Mouse (Mus musculus) brain, adult 2 months (tissue): ENCODE data around the gene Bscl2.
A peak's percentile ranks its signal among the peaks of the same experiment; 100 is the strongest.
"Not testable (repeated sequence)": the region's sequence is repeated elsewhere in the genome, so short reads cannot be mapped to it uniquely, and the experiment has no call there.

Source experiments
- DNase-seq: peaks from one replicate; pipeline ENCODE4 v3.0.0; 2011; ENCODE audit warnings: low read depth, low spot score

The Bscl2 gene

GRCm38 (mm10) chr19:8871267-8872186, 34.3 kb downstream of the Bscl2 start, which contains the start of gene Ubxn1:
Gene Ubxn1 (plus strand): TSS chr19:8871496.
- DNase-seq, result peak; percentile 99

GRCm38 (mm10) chr19:8872266-8872840, 35.1 kb downstream of the Bscl2 start:
- no peak for DNase-seq

DNA sequence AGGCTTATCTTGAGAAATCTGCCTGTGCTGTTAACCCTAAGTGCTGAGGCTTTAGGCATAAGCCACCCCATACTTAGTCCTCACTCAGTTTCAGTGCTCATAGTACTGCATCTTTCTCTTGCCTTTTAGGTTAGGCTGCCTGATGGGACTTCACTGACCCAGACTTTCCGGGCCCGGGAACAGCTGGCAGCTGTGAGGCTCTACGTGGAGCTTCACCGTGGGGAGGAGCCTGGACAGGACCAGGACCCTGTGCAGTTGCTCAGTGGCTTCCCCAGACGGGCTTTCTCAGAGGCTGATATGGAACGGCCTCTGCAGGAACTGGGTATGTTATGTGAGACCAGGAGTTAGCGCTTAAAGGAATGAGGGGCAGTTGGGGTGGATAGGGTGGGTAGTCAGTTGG, 37.8 kb downstream of the Bscl2 start:
- no peak for DNase-seq

DNA sequence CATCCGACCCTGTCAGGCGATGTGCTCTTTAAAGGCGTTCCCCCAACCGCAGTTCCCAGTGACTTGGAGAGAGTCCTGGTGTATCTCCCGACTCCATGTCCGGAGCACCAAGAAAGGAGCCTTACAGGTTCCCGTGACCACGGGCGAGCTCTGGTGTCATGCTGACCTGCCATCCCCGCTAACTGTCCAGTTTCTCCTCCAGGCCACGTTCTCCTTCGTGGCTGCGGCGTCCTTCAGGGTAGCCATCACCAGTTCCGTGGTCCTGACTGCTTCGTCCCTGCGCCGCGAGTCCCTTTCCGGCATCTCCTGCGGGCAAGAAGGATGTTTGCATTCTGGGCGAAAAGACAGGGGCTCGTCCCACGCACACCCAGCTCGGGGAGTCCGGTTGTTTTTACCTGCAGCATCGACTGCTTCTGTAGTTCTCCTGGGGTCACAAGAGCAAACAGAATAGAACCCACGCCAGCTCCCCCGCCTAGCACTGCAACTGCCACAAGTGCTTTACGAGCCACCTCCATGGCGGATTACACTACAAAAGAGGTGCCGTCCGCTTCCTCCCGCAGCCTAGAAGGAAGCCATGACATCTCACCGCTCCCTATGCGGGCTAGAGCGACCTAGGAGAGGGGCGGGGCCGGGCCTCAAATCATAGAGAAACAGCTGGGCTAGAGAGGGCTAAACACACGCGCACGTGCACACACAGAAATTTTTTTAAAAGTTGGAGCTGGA, 43.2 kb downstream of the Bscl2 start, which contains the start of gene Uqcc3:
TSS of gene Uqcc3 (minus strand) at position 613 of the 723 bp plus-strand sequence.
- DNase-seq, result peak; percentile 94

GRCm38 (mm10) chr19:8881034-8881392, 43.7 kb downstream of the Bscl2 start:
- no peak for DNase-seq

- no peak for DNase-seq
Observed at GRCm38 (mm10) chr19:8883616-8884015, 46.3 kb downstream of the Bscl2 start, which contains the start of the genes Lbhd1 and Gm49403. Gene Lbhd1 (plus strand): TSS chr19:8883732. Gene Gm49403 (plus strand): TSS chr19:8883930.

DNA sequence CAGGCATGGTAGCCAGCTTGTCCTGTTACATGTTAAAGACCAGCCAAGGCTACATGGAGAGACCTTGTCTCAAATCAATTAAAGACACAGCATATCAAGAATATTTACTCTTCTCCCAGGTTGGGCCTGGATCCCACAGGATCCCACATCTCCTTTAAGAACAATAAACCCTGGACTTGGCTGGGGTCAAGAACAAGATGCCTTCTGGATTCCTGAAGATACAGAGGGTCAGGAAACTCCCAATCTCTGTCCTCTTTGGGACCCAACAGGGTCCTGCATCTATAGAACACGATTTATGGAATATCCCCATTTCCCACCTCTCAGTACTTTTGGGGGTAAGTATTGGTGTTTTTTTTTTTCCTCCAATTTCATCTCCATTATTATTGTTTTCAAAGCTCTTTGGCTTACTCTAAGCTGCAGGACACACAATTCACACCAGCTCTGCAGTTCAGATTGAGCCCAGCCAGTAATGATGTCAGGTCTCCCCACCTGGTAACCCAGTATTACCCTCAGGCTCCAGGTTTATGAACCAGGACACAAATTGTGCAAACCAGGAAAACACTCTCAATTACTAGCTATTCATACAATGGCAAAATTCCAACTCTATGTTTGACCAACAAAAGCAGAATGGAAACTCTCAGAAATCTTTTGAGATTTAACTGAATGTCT, 49.8 kb downstream of the Bscl2 start:
- DNase-seq, result no peak

GRCm38 (mm10) chr19:8887585-8888463, 50.6 kb downstream of the Bscl2 start:
- DNase-seq, result no peak

- DNase-seq, result peak; percentile 99
Observed at GRCm38 (mm10) chr19:8888511-8889385, 51.5 kb downstream of the Bscl2 start, which contains the start of the genes 1810009A15Rik and Gm49416. Gene 1810009A15Rik (plus strand): TSS chr19:8888853. Gene Gm49416 (plus strand): TSS chr19:8888926.

DNA sequence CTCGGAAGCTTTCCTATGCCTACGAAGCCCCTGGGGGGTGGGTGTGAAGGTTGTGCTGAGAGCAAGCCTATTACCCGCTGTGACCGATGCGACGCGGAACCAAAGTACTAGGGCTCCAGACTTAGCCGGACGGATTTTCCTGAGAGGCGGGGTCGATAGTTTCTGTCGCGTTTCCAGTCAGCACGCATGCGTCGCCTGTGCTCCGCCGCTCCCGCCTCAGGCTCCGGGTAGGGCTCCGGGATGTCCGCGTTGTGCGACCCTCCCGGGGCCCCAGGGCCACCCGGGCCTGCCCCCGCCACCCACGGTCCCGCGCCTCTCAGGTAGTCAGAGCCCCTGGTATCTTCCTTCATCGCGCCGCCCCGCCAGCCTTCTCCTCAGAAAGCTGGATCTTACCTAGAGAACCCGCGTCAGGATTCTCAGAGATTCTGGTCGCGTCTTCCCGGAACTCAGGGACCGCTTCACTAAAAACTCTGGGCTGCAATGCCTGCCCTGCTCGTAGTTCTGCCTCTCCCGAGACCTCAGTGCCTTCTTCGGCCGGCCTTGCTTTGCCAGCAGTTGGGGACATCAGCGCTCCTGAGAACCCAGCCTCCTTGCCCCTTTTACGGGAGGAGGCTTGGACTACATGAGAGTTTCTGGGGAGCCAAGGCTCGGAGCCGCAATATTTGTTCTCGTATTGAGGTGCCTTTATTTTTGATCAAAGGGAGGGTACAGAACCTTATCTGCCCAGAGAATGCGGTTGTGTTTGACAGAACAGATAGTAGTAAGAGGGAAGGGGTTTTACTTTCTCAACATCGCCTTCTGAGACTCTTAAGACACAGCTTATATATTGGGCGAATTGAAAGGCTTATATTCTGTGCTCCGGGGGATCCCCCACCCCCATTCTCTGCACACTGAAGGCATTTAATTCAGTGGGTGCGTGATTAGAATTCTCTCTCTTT, 55.8 kb downstream of the Bscl2 start, which contains the start of gene Ints5:
TSS of gene Ints5 (plus strand) at position 177 of the 938 bp plus-strand sequence.
- DNase-seq, result peak; percentile 96

DNA sequence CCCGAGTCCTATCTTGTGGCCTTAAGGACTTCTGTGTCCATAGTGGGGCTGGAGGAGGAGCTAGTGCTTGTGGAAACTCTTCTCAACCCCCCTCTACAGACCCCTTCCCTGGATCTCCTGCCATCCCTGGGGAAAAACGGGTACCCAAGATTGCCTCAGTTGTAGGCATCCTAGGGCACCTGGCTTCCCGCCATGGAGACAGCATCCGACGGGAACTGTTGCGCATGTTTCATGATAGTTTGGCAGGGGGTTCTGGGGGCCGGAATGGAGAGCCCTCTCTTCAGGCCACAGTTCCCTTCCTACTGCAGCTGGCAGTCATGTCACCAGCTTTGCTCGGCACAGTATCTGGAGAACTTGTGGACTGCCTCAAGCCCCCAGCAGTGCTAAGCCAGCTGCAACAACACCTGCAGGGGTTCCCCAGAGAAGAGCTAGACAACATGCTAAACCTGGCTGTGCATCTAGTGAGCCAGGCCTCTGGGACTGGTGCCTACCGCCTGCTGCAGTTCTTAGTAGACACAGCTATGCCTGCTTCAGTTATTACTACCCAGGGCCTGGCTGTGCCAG, 58.2 kb downstream of the Bscl2 start:
- DNase-seq, result no peak

DNA sequence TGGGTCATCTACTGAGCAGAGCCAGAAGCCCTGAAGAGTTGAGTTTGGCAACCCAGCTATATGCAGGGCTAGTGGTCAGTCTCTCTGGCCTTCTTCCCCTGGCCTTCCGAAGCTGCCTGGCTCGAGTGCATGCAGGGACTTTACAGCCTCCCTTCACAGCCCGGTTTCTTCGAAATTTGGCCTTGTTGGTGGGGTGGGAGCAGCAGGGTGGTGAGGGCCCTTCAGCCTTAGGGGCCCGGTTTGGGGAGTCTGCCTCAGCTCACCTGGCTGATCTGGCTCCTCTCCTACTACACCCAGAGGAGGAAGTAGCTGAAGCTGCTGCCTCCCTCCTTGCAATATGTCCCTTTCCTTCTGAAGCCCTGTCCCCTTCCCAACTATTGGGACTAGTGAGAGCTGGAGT, 59.0 kb downstream of the Bscl2 start:
- not testable (repeated sequence) for DNase-seq

DNA sequence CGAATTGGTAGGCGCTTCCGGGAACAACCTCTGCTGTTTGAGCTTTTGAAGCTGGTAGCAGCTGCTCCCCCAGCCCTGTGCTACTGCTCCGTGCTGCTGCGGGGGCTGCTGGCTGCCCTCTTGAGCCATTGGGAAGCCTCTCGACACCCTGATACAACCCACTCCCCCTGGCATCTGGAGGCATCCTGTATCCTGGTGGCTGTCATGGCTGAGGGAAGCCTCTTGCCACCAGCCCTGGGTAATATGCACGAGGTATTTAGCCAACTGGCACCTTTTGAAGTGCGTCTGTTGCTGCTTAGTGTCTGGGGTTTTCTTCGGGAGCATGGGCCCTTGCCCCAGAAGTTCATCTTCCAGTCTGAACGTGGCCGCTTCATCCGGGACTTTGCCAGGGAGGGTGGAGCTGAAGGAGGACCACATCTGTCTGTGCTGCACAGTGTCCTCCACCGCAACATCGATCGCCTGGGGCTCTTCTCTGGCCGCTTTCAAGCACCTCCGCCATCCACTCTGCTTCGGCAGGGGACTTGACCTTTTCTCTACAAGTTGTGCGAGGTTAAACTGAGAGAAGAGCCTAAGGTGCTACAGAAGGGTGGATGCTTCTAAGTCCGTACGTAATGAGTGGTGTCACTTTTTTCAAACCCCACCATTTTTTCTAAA, 60.1 kb downstream of the Bscl2 start:
- peak; percentile 58 for DNase-seq

DNA sequence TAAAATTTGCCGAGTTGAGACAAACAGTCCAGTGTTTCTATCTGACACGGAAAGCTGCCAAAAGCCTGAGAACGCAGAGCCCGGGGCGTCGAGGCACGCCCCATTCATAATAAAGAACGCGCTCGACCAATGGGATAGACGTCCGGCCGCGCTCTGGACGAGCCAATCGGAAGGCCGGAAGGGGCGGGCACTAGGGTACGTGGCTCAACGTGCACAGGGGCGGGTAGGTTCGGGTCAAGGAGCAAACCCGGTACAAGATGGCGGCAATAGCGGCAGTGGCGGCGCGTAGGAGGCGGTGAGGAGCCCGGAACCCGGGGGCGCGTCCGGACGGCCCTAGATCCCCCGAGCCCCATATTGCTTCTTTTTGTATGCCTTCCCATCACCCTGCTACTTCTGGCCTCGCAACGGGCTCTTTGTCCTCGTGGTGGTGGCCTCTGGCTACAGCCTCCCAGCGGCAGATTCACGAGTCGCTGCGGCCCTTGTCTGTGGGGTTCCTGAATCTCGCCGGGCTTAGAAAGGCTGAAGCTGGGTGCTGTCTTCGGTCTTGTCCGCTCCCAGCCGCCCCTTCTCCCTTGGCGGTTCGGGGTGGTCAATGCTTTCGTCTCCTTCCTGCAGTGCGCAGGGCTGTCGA, 60.7 kb downstream of the Bscl2 start, which contains the start of gene Ganab:
TSS of gene Ganab (plus strand) at position 207 of the 631 bp plus-strand sequence.
- peak; percentile 98 for DNase-seq
